Mouse (Mus musculus): ENCODE results near the gene Pi4k2b. TPM values are rescaled to one million over a fixed set of nuclear protein-coding genes. Genes with fewer than 3 reads are reported as not detected.
"Not testable (repeated sequence)": the region's sequence is repeated elsewhere in the genome, so short reads cannot be mapped to it uniquely, and the experiment has no call there.

Gene Pi4k2b
- polyA plus RNA-seq, 1 experiment from 2014 or later: 6.2 TPM

DNA sequence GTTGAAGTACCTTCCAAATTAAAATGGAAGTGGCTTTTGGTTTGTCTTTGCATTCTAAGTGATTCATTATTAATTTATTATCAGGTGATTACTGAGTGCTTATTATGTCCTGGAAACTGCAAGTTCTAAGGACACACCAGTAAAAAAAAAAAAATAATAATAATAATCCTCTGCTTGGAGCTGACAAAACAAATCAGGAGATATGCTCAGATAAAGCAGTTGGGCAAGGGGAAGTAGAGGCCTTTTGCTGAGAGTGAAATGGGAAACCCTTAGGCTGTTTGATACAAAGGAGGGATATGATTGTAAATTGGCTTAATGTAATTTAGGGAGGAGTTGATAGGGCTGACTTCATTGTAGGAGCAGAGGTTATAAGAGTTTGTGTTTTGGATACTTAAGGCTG, 5.5 kb downstream of the Pi4k2b start:
- no peak for ATAC-seq
- Histone ChIP-seq H3K36me3 (no peaks in the 10 kb centered on the region), H3K4me3 (replicated peaks) (no peak overlapping the region)

DNA sequence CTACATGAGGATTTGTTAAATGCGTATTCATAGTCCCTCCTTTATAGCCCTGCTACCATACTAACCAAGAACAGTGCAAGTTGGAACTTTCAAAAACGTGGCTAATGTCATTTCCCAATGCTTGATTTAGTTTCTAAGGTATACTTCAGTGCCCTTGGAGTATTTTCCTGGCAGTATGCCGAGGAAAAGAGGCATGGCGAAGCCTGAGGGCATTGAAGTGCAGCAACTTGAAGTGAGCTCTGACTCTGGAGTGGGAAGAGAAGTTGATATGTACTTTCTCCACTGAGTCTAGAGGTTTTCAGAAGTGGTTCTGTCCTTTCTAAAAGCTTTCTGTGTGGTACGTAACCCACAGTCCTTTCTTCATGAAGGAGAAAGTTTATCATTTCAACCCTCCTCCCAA, 7.4 kb downstream of the Pi4k2b start:
- H3K27ac ChIP-seq: no peak overlapping the region
- ATAC-seq: no peak
- H3K4me2 ChIP-seq (replicated peaks): no peak overlapping the region
- WGBS: 84% methylated on average over 5 of the region's 5 CpGs
- H3K27me3 ChIP-seq: no peaks in the 10 kb centered on the region
- H3K4me1 ChIP-seq (replicated peaks): 0 out of 2 replicates have a peak, but pooled peaks cover 1% of the 10 kb centered on the region
- no peaks in the 10 kb centered on the region for H3K36me3 ChIP-seq
- H3K9me3 ChIP-seq: no peaks in the 10 kb centered on the region
- no peak overlapping the region for H3K4me3 ChIP-seq (replicated peaks)
- no peak overlapping the region for H3K9ac ChIP-seq (replicated peaks)

More for the DNA sequence above, 5.5 kb downstream of the Pi4k2b start:
- Histone ChIP-seq H3K9me3 (no peaks in the 10 kb centered on the region), H3K4me2 (replicated peaks) (no peak overlapping the region), H3K4me1 (replicated peaks) (peaks cover 7% of the 10 kb centered on the region; the same call in 1 of the 2 replicates), H3K27me3 (0 out of 2 replicates have a peak, but pooled peaks cover under 1% of the 10 kb centered on the region), H3K9ac (replicated peaks) (no peak overlapping the region), H3K27ac (no peak overlapping the region)

- no peak overlapping the region for H3K4me3 ChIP-seq (replicated peaks)
- H3K36me3 ChIP-seq: no peaks in the 10 kb centered on the region
- WGBS: 91% methylated on average over 9 of the region's 9 CpGs
- H3K4me2 ChIP-seq (replicated peaks): no peak overlapping the region
- no peaks in the 10 kb centered on the region for H3K27me3 ChIP-seq
- H3K4me1 ChIP-seq (replicated peaks): no peaks in the 10 kb centered on the region
- H3K9me3 ChIP-seq: no peaks in the 10 kb centered on the region
- H3K27ac ChIP-seq: no peak overlapping the region
- ATAC-seq: no peak
- no peak overlapping the region for H3K9ac ChIP-seq (replicated peaks)
Observed at GRCm38 (mm10) chr5:52753146-52753545, 11.8 kb downstream of the Pi4k2b start.

- Histone ChIP-seq H3K9ac (replicated peaks) (no peak overlapping the region), H3K4me1 (replicated peaks) (no peaks in the 10 kb centered on the region), H3K36me3 (no peaks in the 10 kb centered on the region), H3K27me3 (no peaks in the 10 kb centered on the region), H3K9me3 (no peaks in the 10 kb centered on the region), H3K4me2 (replicated peaks) (no peak overlapping the region), H3K27ac (no peak overlapping the region), H3K4me3 (replicated peaks) (no peak overlapping the region)
- ATAC-seq: no peak
Observed at GRCm38 (mm10) chr5:52754196-52754595, 12.8 kb downstream of the Pi4k2b start.

DNA sequence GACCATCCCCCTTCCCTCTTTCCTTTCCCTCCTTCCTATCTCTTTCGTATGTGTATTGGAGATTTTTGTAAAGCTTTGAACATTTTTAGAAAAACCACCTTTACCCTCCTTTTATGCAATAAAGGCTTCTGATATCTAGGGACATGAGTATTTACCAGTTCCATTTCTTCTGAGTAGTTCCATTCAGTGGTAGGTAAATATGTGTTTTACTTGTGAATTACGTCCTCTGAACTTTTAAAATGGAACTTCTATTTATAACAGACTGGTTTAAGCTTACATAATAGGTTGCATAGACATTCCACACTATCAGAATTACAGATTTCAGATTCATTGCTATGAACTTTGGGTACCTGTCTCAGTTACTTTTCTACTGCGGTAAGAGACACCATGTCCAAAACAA, 14.0 kb downstream of the Pi4k2b start:
- Histone ChIP-seq H3K27me3 (no peaks in the 10 kb centered on the region), H3K9me3 (no peaks in the 10 kb centered on the region), H3K4me1 (replicated peaks) (no peaks in the 10 kb centered on the region), H3K27ac (no peak overlapping the region), H3K4me2 (replicated peaks) (no peak overlapping the region), H3K9ac (replicated peaks) (no peak overlapping the region), H3K4me3 (replicated peaks) (no peak overlapping the region), H3K36me3 (no peaks in the 10 kb centered on the region)
- WGBS: 96% methylated on average over 3 of the region's 3 CpGs
- no peak for ATAC-seq

GRCm38 (mm10) chr5:52755989-52756388, 14.6 kb downstream of the Pi4k2b start:
- no peak overlapping the region for H3K27ac ChIP-seq
- 94% methylated on average over 6 of the region's 6 CpGs for WGBS

GRCm38 (mm10) chr5:52762586-52762985, 21.2 kb downstream of the Pi4k2b start:
- H3K4me2 ChIP-seq (replicated peaks): no peak overlapping the region
- H3K36me3 ChIP-seq: no peaks in the 10 kb centered on the region
- WGBS: 88% methylated on average over 7 of the region's 7 CpGs
- H3K27me3 ChIP-seq: no peaks in the 10 kb centered on the region
- no peaks in the 10 kb centered on the region for H3K4me1 ChIP-seq (replicated peaks)
- no peaks in the 10 kb centered on the region for H3K9me3 ChIP-seq
- no peak overlapping the region for H3K27ac ChIP-seq
- no peak overlapping the region for H3K9ac ChIP-seq (replicated peaks)
- ATAC-seq: no peak
- H3K4me3 ChIP-seq (replicated peaks): no peak overlapping the region

More at GRCm38 (mm10) chr5:52755989-52756388, 14.6 kb downstream of the Pi4k2b start:
- Histone ChIP-seq H3K27me3 (no peaks in the 10 kb centered on the region), H3K4me3 (replicated peaks) (no peak overlapping the region), H3K4me2 (replicated peaks) (no peak overlapping the region), H3K9ac (replicated peaks) (no peak overlapping the region), H3K4me1 (replicated peaks) (no peaks in the 10 kb centered on the region), H3K36me3 (no peaks in the 10 kb centered on the region), H3K9me3 (no peaks in the 10 kb centered on the region)
- ATAC-seq: no peak

GRCm38 (mm10) chr5:52774267-52774666, 32.9 kb downstream of the Pi4k2b start:
- peaks cover 11% of the 10 kb centered on the region; the same call in 1 of the 2 replicates for H3K36me3 ChIP-seq
- H3K9ac ChIP-seq (replicated peaks): no peak overlapping the region
- no peaks in the 10 kb centered on the region for H3K4me1 ChIP-seq (replicated peaks)
- H3K4me3 ChIP-seq (replicated peaks): no peak overlapping the region
- H3K27ac ChIP-seq: no peak overlapping the region
- ATAC-seq: no peak
- WGBS: 91% methylated on average over 5 of the region's 5 CpGs
- H3K4me2 ChIP-seq (replicated peaks): no peak overlapping the region
- H3K27me3 ChIP-seq: no peaks in the 10 kb centered on the region
- no peaks in the 10 kb centered on the region for H3K9me3 ChIP-seq

- WGBS: 76% methylated on average over 8 of the region's 8 CpGs
- H3K9me3 ChIP-seq: no peaks in the 10 kb centered on the region
- H3K36me3 ChIP-seq: 0 out of 2 replicates have a peak, but pooled peaks cover 6% of the 10 kb centered on the region
- no peaks in the 10 kb centered on the region for H3K27me3 ChIP-seq
- no peak within 1 kb of the TSS for H3K4me2 ChIP-seq (replicated peaks)
- H3K4me3 ChIP-seq (replicated peaks): no peak within 1 kb of the TSS
- ATAC-seq: no peak
- no peak within 1 kb of the TSS for H3K9ac ChIP-seq (replicated peaks)
- no peak within 1 kb of the TSS for H3K27ac ChIP-seq
- no peaks in the 10 kb centered on the region for H3K4me1 ChIP-seq (replicated peaks)
Observed at GRCm38 (mm10) chr5:52775237-52775636, 33.9 kb downstream of the Pi4k2b start, which contains the start of gene Zcchc4. TSS of gene Zcchc4 (plus strand) at chr5:52775409.

GRCm38 (mm10) chr5:52776466-52777354, 35.3 kb downstream of the Pi4k2b start:
- H3K27me3 ChIP-seq: not testable (repeated sequence)
- WGBS: 90% methylated on average over 8 of the region's 8 CpGs

DNA sequence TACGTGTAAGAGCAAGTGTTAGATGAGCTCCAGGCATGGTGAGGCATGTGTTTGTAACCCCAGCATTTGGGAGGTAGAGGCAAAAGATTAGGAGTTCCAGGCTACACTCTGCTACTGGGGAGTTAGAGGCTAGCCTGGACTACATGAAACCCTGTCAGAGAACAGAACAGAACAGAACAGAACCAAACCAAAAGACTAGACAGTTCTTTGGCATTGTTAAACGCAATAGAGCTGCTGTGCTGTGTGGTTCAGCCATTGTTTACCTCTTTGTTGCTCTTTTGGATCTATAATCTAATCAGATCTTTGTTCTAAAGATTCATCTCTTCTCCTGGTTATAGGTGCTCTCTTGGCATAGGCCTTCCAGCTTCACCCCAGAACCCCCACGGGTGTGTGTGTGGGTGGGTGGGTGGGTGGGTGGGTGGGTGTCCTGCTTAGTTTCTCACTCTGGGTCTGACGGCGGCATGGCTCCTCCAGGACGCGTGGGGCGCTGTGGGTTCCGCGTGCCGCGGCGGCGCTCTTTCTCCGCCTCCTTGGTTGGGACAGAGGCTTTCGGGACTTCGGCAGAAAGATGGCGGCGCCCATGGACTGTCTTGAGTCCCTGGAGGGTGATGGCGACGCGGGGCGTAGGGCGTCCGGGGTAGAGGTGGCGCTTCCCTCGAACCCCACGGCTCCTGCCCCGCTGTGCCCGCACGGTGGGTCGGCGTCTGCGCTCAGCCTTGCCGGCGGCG, 41.3 kb downstream of the Pi4k2b start:
- H3K36me3 ChIP-seq: peaks cover 17% of the 10 kb centered on the region
- peak overlapping the region; percentile 86 for H3K9ac ChIP-seq (replicated peaks)
- H3K4me2 ChIP-seq (replicated peaks): peak overlapping the region; percentile 55
- H3K27me3 ChIP-seq: no peaks in the 10 kb centered on the region
- peak overlapping the region; percentile 87 for H3K4me3 ChIP-seq (replicated peaks)
- ATAC-seq: peak; percentile 99
- peak overlapping the region; percentile 90 for H3K27ac ChIP-seq
- WGBS: 4% methylated on average over 37 of the region's 37 CpGs
- H3K9me3 ChIP-seq: no peaks in the 10 kb centered on the region
- H3K4me1 ChIP-seq (replicated peaks): no peaks in the 10 kb centered on the region

More at GRCm38 (mm10) chr5:52776466-52777354, 35.3 kb downstream of the Pi4k2b start:
- H3K4me1 ChIP-seq (replicated peaks); H3K9me3 ChIP-seq; H3K9ac ChIP-seq (replicated peaks); H3K36me3 ChIP-seq; H3K4me2 ChIP-seq (replicated peaks); H3K4me3 ChIP-seq (replicated peaks); ATAC-seq; H3K27ac ChIP-seq: not testable (repeated sequence)

DNA sequence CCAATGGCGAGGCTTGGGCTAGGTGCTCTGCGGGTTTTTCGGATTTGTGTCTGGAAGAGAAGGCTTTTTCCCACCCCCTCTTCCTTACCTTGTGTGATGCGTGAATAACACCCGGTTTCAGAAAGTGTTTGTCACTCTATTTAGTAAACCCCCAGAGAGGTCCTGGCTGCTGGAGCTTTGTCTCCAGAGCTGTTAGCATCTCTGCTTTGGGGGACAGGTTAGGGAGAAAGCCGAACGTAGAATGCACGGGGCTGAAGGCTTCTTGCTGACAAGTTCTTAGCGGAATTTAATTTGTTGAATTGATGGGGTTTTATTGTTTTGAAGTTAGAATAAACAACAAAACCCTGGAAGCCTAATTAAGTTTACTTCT, 41.9 kb downstream of the Pi4k2b start:
- H3K4me1 ChIP-seq (replicated peaks): no peaks in the 10 kb centered on the region
- H3K4me2 ChIP-seq (replicated peaks): peak overlapping the region; percentile 55
- peaks cover 19% of the 10 kb centered on the region for H3K36me3 ChIP-seq
- peak overlapping the region; percentile 90 for H3K27ac ChIP-seq
- ATAC-seq: peak; percentile 85; the same call in 1 of the 2 replicates
- no peaks in the 10 kb centered on the region for H3K9me3 ChIP-seq
- under 1% methylated on average over 9 of the region's 9 CpGs for WGBS
- peak overlapping the region; percentile 87 for H3K4me3 ChIP-seq (replicated peaks)
- H3K27me3 ChIP-seq: no peaks in the 10 kb centered on the region
- H3K9ac ChIP-seq (replicated peaks): peak overlapping the region; percentile 86

Data from midbrain, embryonic 13.5 days (tissue).